Mouse (Mus musculus) thymus, postnatal 0 days (tissue): Measurements from ENCODE around the gene Abhd12b. TPM values are rescaled to one million over a fixed set of nuclear protein-coding genes. Genes with fewer than 3 reads are reported as not detected.

Experiments
- DNase-seq: peaks from one replicate; pipeline ENCODE4 v3.0.0-alpha.2; 2015; ENCODE audit warnings: low spot score
- polyA plus RNA-seq: library from polyadenylated mRNA; unstranded; fragments of >200 nt; fragmentation: Nextera tagmentation; extraction: Ambion mirVana; gene quantifications from 2 replicates; pipeline ENCODE4 v1.2.1, GENCODE M21; 2015

Abhd12b gene
- 0.19 TPM in 1 of 2 replicates, not detected in the other for polyA plus RNA-seq

DNA sequence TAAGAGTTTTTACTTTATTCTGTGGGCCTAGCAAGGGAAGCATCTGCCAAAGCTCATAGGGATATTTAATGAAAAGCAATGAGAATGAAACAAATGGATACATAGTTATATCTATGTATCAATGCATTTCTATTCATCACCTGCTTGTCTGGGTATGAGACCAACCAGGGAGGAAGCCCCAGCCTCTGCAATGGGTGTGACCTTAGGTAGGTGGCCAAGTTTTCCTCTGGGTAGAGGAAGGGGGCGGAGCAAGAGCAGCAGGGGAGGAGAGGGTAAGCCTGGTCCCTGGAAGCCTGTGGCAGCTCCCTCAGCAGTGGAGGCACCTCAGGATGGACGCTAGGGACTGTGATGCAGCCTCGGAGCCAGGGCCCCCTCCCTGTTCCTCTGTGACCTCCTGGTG lies at the start of gene Abhd12b:
Gene Abhd12b (plus strand): TSS at position 301 of the 400 bp plus-strand sequence.
- DNase-seq = no peak

DNA sequence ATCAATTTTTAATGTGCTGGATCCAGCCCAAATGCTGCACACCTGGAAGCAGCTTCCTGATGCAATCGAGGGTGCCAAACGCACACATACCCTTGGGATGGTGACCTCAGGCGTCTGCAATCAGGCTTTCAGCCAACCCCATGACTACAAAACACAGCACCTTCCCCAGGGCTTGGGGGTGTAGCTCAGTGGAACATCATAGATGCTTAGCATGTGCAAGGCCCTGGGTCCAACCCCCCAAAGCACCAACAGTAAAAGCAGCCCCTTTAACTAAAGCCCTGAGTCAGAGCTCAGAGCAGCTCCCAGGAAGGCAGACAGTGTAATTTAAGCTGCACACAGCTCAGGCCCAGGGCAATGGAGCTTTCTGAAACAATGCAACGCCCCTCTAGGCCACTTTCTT lies 49.7 kb upstream of the Abhd12b start:
- DNase-seq = peak; percentile 35

DNA sequence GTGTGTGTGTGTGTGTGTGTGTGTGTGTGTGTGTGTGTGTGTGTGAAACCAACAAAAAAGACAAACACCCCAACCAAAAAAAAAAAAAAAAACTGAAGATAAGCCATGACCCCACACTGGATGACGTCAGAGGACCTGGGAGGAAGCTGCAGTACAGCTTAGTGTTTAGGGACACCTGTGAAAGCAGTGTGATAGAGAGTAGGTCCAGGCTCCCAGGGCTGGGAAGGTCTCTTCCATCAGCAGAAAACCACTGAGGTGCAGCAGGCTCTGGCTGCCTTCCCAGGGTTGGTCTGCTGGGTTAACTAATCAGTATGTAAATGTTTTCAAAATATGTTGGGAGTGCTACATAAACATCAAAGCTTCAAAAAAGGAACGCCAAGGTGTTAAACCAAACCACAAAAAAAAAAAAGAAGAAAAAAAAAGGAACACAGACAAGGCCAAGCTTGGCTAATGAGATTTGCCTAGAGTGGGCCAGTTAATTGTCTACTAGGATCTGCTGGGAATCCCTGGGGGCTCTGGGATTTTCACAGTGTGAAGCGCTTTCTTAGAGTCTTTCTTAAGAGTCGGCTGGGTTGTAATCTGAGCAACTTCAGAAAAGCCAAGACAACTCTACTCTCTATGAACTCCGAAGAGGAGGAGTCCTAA lies 49.0 kb upstream of the Abhd12b start:
- DNase-seq = peak; percentile 68

DNA sequence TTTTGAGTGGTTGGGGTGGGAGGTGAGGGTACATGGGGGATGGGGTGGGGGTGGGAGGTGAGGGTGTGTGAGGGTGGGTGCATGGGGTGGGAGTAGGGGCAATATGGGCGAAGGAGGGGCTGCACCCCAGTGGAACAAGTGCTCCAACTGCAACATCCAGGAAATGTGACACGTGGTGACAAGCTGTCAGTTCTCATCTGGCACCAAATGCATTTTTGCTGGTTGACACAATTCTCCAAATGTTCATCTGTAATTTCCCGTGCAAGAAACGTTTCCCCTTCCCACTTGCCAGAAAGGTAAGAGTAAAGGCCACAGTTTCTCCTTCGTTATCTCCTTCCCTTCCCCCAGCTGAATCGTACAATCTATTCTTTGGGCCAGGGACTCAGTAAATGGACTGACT lies 48.1 kb upstream of the Abhd12b start:
- no peak for DNase-seq

GRCm38 (mm10) chr12:70106508-70106907 lies 47.4 kb upstream of the Abhd12b start:
- no peak for DNase-seq

- peak; percentile 28 for DNase-seq
Measured at GRCm38 (mm10) chr12:70108104-70108503, 45.8 kb upstream of the Abhd12b start.

GRCm38 (mm10) chr12:70109921-70110320 lies 44.0 kb upstream of the Abhd12b start:
- no peak for DNase-seq

- no peak for DNase-seq
Measured at GRCm38 (mm10) chr12:70110375-70111116, 43.4 kb upstream of the Abhd12b start.

GRCm38 (mm10) chr12:70111117-70111366 lies 42.9 kb upstream of the Abhd12b start:
- peak; percentile 38 for DNase-seq

- DNase-seq = peak; percentile 79
Measured at GRCm38 (mm10) chr12:70111367-70112089, 42.4 kb upstream of the Abhd12b start.

GRCm38 (mm10) chr12:70112090-70112383 lies 41.9 kb upstream of the Abhd12b start:
- DNase-seq = no peak

GRCm38 (mm10) chr12:70113351-70113750 lies 40.6 kb upstream of the Abhd12b start, which contains the start of gene Nin:
TSS of gene Nin (minus strand) at chr12:70113717.
- no peak for DNase-seq

- no peak for DNase-seq
Measured at GRCm38 (mm10) chr12:70117146-70117545, 36.8 kb upstream of the Abhd12b start.

GRCm38 (mm10) chr12:70118721-70119345 lies 35.1 kb upstream of the Abhd12b start:
- DNase-seq = no peak

GRCm38 (mm10) chr12:70119552-70119951 lies 34.4 kb upstream of the Abhd12b start:
- peak; percentile 58 for DNase-seq

DNA sequence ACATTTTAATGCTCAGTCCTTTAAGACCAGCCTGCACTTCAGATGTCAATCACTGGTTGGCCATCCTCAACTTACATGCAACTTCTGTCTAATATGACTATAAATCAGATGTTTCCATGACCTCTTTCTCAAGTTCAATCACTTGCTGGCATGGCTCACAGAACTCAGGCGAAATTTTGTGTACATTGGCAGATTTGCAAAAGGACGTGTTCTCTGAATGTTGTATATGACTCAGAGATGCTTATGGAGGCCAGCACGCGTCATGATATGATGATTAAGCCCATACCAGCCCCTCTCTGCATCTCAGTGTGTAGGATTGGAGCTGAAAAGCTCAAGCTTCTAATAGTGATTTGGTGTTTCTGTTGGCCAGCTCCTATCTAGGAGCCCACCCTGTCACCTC lies 27.3 kb upstream of the Abhd12b start:
- DNase-seq = no peak

DNA sequence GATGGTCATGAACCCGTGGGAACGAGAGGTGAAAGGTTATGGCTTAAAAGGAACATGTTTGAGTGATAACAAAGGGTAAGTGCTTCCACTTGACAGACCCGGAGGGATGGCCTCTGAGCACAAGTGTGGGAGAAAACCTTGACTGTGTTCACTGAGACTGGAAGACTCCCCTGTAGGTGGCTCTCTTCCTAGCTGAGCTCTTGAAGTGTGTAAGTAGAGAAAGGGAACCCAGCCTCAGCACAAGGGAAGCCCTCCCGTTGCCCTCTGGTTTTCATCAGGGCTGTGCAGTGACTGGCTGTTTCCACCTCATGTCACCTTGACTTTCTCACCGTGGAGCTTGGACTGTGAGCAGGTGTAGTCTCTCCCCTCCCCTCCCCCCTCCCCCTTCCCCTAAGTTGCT lies 24.8 kb upstream of the Abhd12b start:
- DNase-seq = peak; percentile 60

- DNase-seq = peak; percentile 23
Measured at GRCm38 (mm10) chr12:70131042-70131675, 22.8 kb upstream of the Abhd12b start.

- no peak for DNase-seq
Measured at GRCm38 (mm10) chr12:70134627-70135235, 19.2 kb upstream of the Abhd12b start.

DNA sequence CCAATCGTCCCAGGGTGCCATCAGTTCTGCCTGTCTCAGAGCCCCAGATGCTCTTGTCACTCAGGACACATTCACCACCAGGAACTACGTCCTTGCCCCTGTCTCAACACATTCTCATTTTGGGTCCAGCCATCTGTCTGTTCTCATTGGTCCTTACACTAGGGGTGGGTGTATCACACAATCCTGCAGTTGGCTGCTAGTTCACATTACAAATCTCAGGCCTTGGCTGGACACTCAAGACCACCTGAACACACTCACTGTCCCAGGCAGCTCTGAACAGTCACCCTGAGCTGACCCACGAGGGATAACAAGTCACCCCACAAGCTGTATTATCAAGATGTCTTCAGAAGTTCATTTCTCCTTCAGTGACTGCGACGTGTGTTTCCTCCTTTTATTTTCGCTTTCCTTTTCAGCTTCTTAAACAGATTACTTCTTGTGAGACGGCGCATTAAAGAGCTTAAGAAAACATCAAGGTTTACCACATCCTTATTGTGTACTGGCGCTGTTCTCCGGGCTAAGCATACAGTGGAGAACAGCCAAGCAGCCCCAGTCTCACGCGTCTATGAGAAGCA lies 17.7 kb upstream of the Abhd12b start:
- DNase-seq = peak; percentile 86

DNA sequence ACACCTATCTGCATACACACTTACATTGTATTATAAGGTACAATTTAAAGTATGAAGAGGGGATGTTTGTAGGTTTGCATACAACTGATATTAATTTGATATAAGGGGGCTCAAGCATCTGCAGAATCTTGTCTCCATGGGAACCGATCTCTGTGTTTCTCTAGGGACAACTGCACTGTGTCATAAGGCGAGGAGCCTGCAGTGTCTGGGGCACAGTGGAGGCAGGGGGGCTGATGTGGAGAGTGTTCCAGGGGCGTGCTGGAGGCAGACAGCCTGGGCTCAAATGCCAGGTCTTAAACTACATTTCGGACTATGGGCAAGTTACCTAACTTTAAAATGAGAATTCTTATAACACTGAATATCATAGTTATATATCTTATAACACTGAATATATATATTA lies 16.8 kb upstream of the Abhd12b start:
- no peak for DNase-seq
